Mouse (Mus musculus) heart, postnatal 4 days (tissue): ENCODE measurements around the gene Apol8. TPM values are rescaled to one million over a fixed set of nuclear protein-coding genes. Genes with fewer than 3 reads are reported as not detected.
"Not testable (repeated sequence)": the region's sequence is repeated elsewhere in the genome, so short reads cannot be mapped to it uniquely, and the experiment has no call there.

Source experiments
- DNase-seq: peaks from one replicate; pipeline ENCODE4 v3.0.0; 2021
- total RNA-seq, 2 experiments: library from RNA; stranded (reverse); gene quantifications; 2 replicates each; pipeline ENCODE4 v1.2.3; 2021

The Apol8 gene
- total RNA-seq, 2 experiments from 2014 or later, result 0.17 to 0.38 TPM

DNA sequence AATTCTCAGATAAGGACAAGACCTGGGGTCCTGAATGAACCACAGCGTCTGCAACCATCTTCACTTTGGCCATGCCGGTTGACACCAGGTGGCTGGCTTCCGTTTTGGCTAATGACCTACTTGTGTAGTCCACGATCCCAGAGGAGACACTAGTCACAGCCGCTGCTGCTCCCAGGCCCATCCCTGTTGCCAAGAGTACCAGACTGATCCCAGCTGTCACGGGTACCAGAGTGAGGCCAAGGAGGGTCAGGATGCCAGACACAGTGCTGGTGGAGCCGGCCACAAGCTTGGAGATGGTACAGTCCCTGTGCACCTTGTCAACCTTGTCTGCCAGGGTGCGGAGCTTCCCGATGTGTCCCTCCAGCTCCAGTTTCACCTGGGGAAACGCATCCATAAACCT is 7.1 kb downstream of the Apol8 start:
- DNase-seq, result no peak

DNA sequence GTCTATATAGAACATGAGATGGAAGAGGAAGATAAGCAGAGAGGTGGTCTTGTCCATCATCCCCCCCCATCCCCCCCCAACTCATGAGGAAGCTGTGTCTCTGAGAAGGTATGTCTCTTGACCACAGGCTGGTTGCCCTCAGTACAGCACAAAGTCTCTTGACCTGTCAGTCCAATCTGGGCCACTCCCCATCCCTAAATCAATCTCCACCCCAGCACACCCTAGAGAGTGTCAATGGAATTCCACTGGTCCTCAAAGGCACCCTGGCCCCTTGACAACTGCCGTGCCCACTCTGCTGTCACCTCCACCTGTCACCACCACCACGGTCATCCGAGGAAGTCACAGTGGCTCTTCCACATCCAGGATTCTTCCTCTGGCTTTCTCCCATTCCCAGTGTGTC is 8.4 kb downstream of the Apol8 start:
- no peak for DNase-seq

DNA sequence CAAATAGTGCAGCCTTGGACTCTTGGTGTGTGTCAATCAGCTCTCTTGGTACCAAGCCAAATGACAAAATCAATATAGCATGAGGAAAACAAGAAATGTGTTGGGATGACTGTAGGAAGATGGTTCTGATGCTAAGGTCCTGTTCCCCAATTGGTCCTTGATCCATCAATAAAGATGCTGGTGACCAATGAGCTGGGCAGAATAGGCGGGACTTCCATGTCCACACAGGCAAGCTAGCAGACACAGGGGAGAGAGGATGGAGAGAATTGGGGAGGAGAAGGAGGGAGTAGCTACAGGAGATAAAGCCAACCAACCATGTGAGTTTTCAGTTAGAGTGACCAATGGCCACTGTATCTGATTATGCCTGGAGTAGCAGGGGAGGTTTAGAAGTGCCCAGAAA is 10.5 kb downstream of the Apol8 start:
- DNase-seq, result no peak

DNA sequence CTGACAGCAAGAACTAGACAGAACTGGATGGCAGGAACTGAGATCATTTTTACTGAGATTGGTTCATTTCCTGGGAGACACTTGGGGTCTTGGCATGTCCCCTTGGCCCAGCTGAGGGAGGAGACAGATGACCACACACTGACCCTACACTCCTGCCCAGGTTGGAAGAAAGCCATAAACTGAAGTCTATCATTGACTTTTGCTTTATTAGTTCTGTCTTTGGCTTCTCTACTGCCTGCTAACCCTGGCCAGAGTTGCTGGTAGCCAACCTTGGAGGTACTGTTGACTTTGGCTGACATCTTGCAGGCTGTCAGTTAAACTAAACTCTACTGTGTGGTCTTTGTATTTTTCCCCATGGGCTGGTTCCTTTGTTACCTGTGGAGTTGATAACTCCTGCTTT is 11.7 kb downstream of the Apol8 start:
- no peak for DNase-seq

DNA sequence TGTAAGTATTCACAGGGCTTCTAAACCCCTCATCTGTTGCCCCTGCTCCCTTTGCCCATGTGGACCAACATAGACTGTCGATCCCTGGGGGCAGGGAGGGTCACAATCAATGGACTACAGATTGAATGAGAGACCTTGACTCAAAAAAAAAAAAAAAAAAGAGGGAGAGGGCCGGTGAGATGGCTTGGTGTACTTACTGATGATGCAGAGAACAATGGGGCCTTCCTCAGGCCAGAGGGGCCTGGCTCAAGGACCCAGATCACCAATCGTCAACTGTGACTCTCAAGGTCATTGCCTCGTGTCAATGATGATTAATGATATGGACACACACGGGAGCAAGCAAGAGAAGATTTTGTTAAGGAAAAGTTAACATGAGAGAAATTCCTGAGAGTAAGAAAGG is 12.2 kb downstream of the Apol8 start:
- no peak for DNase-seq

DNA sequence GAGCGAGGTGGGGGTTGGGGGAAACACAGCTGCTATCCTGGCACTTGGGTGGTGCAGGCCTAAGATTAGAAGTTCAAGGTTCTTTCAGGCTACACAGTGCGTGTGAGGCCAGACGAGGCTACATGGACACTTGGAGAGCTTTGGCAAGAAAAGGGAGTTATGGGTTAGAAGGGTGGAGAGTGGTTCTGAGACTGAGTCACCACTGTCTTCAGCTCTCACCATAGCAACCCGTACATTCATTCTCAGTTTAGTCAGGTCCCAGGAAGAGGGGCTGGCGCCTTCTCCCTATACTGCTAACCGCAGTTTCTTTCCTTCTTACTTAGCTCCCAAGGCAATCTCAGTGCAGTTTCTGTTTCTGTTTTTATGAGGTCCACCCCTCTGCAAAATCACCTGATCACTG is 15.2 kb downstream of the Apol8 start:
- DNase-seq, result not testable (repeated sequence)

DNA sequence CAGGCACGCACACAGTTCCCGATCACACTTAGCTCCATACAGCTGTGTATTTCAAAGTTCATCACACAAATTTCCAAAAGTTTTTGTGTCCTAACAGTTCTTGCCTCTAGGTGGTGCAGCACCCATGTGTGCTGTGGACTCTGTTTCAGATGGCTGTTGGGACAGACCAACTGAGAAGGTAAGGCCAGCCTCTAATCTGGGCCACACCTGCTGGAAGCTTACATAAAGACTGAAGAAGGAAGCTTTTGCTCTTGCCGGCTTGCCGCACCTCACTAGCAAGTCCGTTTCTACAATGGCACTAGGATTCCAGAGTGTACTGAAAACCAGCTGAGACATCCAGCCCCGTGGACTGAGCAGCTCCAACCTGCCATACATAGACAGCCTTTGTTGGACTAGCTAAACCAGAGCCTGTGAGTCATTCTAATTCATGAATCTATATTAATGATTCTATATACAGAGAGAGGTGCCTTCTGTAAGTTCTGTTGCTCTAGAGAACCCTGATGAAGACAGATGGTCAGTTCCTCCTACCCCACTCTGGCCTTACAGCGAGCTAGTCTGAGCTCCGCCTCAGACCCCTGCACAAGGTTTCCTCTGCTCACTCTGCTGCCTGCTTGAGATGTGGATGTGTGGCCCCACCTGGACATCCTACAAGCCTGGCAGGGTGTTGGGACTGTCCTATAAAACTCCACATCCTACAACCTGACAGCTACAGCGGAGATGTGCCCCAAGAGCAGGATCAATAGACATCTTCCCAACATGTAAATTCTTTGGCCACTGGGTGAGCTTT is 16.1 kb downstream of the Apol8 start:
- peak; percentile 3 for DNase-seq

DNA sequence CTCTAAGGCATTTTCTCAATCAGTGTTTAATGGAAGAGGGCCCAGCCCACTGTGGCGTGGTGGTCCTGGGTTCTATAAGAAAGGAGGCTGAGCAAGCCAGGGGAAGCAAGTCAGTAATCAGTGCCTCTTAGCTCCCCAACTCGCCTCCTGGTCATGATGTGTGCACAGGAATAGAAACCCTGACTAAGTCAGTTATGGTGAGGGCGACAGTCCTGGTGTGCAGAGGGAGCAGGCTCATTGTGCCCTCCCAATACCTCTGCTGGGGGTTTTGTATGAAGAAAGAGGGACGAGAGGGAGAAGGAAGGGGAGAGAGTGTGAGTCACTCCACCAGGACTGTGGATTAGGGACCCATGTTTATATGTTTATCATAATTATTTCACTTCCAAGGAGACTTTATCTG is 22.9 kb downstream of the Apol8 start:
- not testable (repeated sequence) for DNase-seq

DNA sequence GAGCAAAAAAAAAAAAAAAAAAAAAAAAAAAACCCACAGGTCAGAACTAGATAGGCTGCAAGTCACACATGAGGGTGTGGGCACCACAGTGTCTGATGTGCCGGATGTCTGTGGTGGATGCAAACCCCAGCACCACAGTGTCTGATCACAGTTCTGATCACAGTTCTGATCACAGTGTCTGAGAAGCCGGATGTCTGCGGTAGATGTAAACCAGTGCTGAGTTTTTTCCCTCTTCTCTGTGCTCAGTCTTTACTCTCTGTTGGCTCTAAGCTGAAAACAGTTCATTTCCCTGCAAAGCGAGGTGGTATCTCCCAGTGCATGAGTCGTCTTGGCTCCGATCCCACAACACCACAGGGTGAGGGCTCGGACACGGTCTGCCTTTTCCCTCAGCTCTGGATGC is 23.4 kb downstream of the Apol8 start:
- peak; percentile 54 for DNase-seq

DNA sequence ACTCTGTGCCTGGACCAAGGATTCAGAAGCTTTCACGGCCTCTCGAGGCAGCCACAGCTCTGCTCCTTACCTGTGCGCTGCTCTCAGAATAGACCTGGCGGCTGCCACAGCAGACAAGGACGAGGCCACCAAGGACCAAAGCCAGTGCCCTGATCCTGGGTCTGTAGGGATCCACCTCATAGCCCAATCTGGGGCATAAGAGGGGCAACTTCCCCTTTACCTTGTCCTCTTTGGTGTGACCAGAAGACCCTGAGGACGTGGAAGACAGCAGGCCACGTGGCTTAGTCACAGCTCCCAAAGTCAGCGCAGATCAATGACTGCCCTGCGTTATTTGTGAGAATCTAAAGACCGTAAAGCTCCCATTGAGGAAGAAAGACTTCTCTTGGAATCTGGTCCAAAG is 24.0 kb downstream of the Apol8 start:
- DNase-seq, result not testable (repeated sequence)

DNA sequence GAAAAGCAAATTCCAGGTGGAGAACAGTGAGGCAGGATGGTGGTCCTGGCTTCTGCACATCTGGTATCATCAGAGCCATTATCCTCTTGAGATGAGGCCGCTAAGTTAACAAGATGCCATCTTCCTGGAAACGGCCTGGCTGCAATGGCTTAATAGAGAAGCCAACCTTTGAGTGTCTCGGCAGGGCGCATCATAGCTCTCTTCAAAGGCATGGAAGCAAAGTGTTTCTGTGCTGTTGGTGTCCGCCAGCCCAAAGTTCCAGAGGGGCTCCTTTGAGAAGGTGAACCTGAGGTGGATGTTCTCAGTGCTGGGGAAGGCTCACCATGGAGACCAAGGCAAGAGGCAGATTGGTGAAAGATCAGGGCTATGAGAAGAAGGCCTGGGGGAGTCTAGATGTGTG is 25.2 kb downstream of the Apol8 start:
- DNase-seq, result no peak

DNA sequence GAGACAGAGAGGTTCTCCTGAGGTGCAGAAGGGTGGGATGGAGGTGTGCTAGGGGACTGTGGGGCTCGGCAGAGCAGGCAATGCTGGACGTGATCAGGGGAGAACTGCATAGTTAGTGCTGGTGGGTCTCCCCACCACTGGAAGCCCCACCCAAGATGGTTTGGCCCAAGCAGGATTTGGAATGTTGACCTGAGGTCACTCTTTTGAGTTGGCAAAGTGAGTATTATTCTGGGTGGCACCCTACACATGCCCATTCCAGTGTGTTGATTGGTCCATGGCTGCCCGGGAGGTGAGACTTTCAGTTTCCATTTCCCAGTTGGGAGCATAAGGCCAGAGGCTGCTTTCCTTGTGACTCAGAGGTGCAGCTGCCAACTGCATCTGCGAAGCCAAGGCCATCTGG is 28.1 kb downstream of the Apol8 start, which contains the start of gene Apol9b:
Gene Apol9b, plus strand, starts transcription at position 301 of the 400 bp plus-strand sequence.
- not testable (repeated sequence) for DNase-seq

DNA sequence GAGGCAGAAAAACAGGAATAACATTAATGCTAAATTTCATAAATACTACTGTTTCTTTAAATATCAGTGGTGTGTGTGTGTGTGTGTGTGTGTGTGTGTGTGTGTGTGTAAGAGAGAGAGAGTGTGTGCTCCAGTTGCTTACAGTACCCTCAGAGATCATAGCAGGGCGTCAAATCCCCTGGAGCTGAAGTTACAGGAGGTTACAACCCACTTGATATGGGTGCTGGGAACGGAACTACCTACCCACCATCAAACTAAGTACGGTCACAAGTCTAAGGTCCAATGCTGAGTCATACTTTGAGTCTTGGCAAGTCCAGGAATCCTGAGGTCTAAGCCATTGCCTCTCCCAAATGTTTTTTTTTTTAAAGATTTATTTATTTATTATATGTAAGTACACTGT is 29.1 kb downstream of the Apol8 start:
- DNase-seq, result not testable (repeated sequence)

DNA sequence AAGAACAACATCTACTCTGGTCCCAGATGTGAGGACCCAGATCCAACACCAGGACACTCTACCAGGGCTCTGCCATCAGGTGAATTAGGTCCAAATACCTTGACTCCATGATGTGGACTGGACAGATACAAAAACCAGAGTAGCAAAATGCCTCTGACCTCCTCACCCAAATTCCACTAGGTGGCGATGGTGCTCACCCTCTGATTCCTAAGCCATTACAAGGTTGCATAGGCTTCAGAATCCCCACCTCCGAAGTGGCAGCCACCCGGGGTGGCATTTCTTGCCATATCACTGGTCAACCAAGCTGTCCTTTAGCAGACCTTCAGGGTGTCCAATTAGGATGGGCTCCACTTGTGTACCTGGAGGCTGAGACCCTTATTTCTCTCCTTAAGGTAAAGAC is 29.7 kb downstream of the Apol8 start:
- DNase-seq, result not testable (repeated sequence)

DNA sequence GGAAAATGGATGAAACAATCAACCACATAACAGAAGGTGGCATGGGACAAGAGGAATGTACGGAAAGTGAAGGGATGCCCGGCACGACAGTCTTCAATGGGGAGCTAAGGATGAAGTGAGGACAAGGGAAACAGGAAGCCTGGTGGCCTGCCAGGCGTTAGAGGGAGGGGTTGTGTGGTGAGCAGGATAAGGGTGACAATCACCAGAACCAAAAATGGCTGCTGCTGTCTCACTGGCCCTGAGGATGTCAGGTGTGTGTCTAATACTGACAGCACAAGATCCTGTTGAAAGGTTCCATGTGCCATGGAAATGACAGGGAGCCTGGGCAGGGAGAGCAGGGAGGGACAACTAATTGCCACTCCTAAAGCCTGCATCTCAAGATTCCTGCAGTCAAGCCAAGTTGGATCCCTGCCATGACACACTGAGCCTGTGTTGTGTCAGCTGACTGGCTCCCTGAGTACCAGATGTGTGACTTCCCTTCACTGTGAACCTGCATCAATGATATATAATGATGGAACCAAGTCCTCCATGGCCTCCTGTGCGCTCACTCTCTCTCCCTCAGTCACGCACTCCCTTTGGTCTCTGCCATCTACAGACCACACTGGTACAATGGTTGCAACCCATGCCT is 31.3 kb downstream of the Apol8 start:
- peak; percentile 71 for DNase-seq

DNA sequence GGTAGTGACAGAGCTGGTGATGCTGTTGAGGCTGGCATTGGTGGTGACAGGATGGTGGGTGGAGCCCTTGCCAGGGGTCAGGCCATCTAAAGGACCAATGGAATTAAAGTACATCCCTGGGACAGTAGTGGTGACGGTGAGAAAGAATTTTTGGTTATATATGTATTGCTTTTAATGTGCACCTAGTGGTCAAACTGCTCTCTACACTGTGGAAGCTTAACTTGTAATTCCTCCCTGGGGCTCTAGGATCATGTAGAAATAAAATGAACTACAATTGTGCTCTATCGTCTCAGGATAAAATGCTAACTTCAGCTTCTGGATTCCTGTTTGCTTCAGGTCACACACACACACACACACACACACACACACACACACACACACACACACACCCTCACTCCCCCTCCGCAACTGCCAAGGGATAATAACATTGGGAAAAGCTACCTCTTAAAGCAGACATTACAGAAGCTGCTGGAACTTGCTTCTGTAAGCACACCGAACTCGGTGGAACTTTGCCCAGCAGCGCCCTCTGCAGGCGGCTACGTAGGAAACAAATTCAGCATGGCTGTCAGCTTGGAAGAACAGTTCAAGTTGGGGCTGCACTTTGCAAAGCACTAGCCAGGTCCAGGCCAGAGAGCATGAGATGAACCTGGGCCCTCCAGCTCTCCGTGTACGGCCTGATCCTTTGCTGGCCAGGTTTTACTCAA is 32.4 kb downstream of the Apol8 start:
- not testable (repeated sequence) for DNase-seq

DNA sequence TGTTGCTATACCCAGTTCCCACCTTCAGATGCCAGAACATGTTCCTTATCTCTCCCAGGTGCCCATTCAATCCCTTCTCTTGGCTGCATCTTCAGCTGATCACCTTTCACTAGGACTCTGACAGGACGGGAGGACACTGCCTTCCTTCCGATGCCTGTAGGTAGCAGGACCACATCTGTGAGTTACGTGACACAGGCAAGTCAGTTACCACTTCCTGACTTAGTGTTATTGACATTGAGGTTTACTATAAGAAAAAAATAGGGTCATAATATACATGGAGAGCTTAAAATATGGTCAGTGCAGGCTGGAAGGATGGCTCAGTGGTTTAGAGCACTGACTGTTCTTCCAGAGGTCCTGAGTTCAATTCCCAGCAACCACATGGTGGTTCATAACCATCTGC is 35.3 kb downstream of the Apol8 start:
- DNase-seq, result not testable (repeated sequence)

DNA sequence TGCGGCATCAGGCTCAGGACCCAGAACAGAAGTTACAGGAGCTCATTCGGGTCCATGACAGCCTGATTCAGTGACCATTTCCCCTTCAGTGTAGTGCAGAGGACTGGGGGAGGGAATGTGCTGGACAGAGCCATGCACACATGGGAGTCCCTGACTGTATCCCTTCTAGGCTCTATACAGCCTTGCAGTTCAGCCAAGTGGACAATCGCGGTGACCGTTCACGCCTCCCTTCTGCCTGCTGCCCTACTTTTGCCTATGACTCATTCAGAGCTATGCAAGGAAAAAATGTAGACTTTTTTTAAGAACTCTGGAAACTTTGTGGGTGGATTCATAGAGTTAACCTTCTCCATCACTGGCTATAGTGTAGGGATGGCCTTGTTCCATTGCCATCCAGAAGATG is 38.6 kb downstream of the Apol8 start:
- not testable (repeated sequence) for DNase-seq

DNA sequence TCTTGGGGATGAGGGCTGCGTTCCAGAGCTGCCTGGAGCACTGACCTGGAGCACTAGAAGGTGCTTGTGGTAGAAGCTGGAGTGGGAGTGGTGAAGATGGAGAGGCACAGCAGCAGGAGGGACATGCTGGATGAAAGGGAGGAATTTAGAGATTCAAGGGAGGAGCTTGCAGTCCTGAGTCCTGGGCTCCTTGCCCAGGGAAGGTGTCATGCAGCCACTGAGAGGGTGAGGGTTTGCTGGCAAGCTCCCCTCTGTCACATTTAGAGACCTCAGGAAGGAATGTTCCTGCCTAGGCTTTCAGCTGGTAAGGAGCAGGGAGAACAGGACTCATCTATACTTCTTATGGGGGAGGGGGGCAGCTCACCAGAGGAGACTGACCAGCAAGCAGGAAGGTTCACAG is 47.9 kb downstream of the Apol8 start:
- DNase-seq, result not testable (repeated sequence)

DNA sequence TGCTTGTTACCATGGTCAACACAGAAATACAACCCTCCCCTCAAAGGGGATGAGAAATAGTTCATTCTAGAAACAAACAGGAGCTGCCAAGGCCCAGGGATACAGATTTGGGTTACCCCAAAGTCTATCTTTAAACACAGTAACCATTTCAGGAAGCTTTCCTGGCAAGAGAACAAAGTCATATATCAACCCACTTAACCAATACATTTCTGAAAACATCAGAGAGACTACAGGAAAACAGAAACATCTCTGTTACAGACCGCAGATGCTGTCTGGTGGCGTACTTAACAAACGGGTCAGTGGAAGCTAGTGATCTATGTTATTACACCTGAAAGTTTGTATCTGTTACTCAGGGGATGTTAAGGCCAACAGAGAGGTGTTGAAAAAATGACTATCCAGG is 51.5 kb downstream of the Apol8 start:
- DNase-seq, result not testable (repeated sequence)

DNA sequence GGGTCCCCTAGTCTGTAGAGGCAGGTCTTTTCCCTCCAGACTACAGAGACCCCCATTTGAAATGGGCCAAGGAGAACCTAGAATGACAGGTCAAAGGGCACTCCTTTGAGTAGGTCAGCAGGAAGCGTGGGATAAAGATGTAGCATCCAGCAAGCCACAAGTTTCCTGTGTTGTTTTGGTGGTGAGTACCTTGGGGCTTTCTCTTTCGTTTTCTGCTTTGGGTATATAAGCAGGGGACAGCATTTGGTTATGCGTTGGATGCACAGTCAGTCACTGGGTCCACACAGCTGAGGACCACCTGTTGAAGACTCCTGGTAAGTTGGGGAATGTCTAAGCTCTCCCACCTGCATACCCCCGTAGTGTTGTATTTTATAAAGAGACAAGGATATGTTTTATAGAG is 58.1 kb downstream of the Apol8 start, which contains the start of gene Apol7e:
Gene Apol7e, plus strand, starts transcription at position 202 of the 400 bp plus-strand sequence.
- not testable (repeated sequence) for DNase-seq
